Mouse (Mus musculus): ENCODE data around the gene Ttn.

Gene Ttn

GRCm38 (mm10) chr2:76962045-76962432, 20.3 kb downstream of the Ttn start:
- no peak for DNase-seq (ENCODE audit: low spot score)

GRCm38 (mm10) chr2:76961420-76962044, 20.8 kb downstream of the Ttn start:
- no peak for DNase-seq (ENCODE audit: low spot score)

- DNase-seq (ENCODE audit: low spot score), result no peak
Measured at GRCm38 (mm10) chr2:76949774-76950173, 32.6 kb downstream of the Ttn start.

GRCm38 (mm10) chr2:76938515-76938914, 43.8 kb downstream of the Ttn start:
- DNase-seq (ENCODE audit: low spot score), result no peak

- peak; percentile 28 for DNase-seq (ENCODE audit: low spot score)
Measured at GRCm38 (mm10) chr2:76929718-76930117, 52.6 kb downstream of the Ttn start.

- DNase-seq (ENCODE audit: low spot score), result no peak
Measured at GRCm38 (mm10) chr2:76928816-76929215, 53.5 kb downstream of the Ttn start.

- no peak for DNase-seq (ENCODE audit: low spot score)
Measured at GRCm38 (mm10) chr2:76928298-76928697, 54.0 kb downstream of the Ttn start.

- DNase-seq (ENCODE audit: low spot score), result no peak
Measured at GRCm38 (mm10) chr2:76926927-76927326, 55.4 kb downstream of the Ttn start.

GRCm38 (mm10) chr2:76914959-76915358, 67.4 kb downstream of the Ttn start:
- no peak for DNase-seq (ENCODE audit: low spot score)

GRCm38 (mm10) chr2:76908705-76909457, 73.5 kb downstream of the Ttn start:
- DNase-seq (ENCODE audit: low spot score), result no peak

- no peak for DNase-seq (ENCODE audit: low spot score)
Measured at GRCm38 (mm10) chr2:76903351-76903750, 79.0 kb downstream of the Ttn start.

GRCm38 (mm10) chr2:76901476-76902086, 80.8 kb downstream of the Ttn start:
- DNase-seq (ENCODE audit: low spot score), result no peak

GRCm38 (mm10) chr2:76899886-76900285, 82.5 kb downstream of the Ttn start:
- DNase-seq (ENCODE audit: low spot score), result no peak

GRCm38 (mm10) chr2:76896990-76897389, 85.4 kb downstream of the Ttn start:
- no peak for DNase-seq (ENCODE audit: low spot score)

GRCm38 (mm10) chr2:76895327-76895726, 87.0 kb downstream of the Ttn start:
- DNase-seq (ENCODE audit: low spot score), result no peak

GRCm38 (mm10) chr2:76888721-76889120, 93.6 kb downstream of the Ttn start:
- no peak for DNase-seq (ENCODE audit: low spot score)

- DNase-seq (ENCODE audit: low spot score), result no peak
Measured at GRCm38 (mm10) chr2:76885855-76886254, 96.5 kb downstream of the Ttn start.

GRCm38 (mm10) chr2:76881406-76881805, 100.9 kb downstream of the Ttn start:
- no peak for DNase-seq (ENCODE audit: low spot score)

GRCm38 (mm10) chr2:76875587-76875986, 106.8 kb downstream of the Ttn start:
- no peak for DNase-seq (ENCODE audit: low spot score)

GRCm38 (mm10) chr2:76866928-76867327, 115.4 kb downstream of the Ttn start:
- DNase-seq (ENCODE audit: low spot score), result peak; percentile 3

GRCm38 (mm10) chr2:76865497-76865896, 116.8 kb downstream of the Ttn start:
- no peak for DNase-seq (ENCODE audit: low spot score)

- no peak for DNase-seq (ENCODE audit: low spot score)
Measured at GRCm38 (mm10) chr2:76861327-76861726, 121.0 kb downstream of the Ttn start.

- DNase-seq (ENCODE audit: low spot score), result no peak
Measured at GRCm38 (mm10) chr2:76850066-76850465, 132.3 kb downstream of the Ttn start.
